Mouse (Mus musculus): ENCODE results near the gene Rab5if. TPM values are rescaled to one million over a fixed set of nuclear protein-coding genes. Genes with fewer than 3 reads are reported as not detected.
A peak's percentile ranks its signal among the peaks of the same experiment; 100 is the strongest.
"Not testable (repeated sequence)": the region's sequence is repeated elsewhere in the genome, so short reads cannot be mapped to it uniquely, and the experiment has no call there.

Rab5if gene
- total RNA-seq, 4 experiments from 2014 or later = 84.3 to 97.1 (median 88.1) TPM

- no peak for DNase-seq (ENCODE audit: low spot score in 2 of 2)
These were observed 24.1 kb downstream of the Rab5if start, which contains the start of gene Sla2 for GRCm38 (mm10) chr2:156887017-156887416. TSS of gene Sla2 (minus strand) at chr2:156887192.

- DNase-seq (ENCODE audit: low spot score in 2 of 2) = no peak
These were observed 25.6 kb downstream of the Rab5if start for GRCm38 (mm10) chr2:156888490-156888889.

- DNase-seq (ENCODE audit: low spot score in 2 of 2) = no peak
These were observed 29.3 kb downstream of the Rab5if start for GRCm38 (mm10) chr2:156892240-156892639.

GRCm38 (mm10) chr2:156892821-156893220 is 29.9 kb downstream of the Rab5if start:
- DNase-seq (ENCODE audit: low spot score in 2 of 2) = no peak

- no peak for DNase-seq (ENCODE audit: low spot score in 2 of 2)
These were observed 31.8 kb downstream of the Rab5if start for GRCm38 (mm10) chr2:156894496-156895265.

- no peak for DNase-seq (ENCODE audit: low spot score in 2 of 2)
These were observed 33.5 kb downstream of the Rab5if start for GRCm38 (mm10) chr2:156896384-156896914.

- DNase-seq (ENCODE audit: low spot score in 2 of 2) = no peak
These were observed 34.1 kb downstream of the Rab5if start for GRCm38 (mm10) chr2:156897034-156897433.

- DNase-seq (ENCODE audit: low spot score in 2 of 2) = no peak
These were observed 35.4 kb downstream of the Rab5if start for GRCm38 (mm10) chr2:156898374-156898773.

- no peak for DNase-seq (ENCODE audit: low spot score in 2 of 2)
These were observed 36.3 kb downstream of the Rab5if start for GRCm38 (mm10) chr2:156899184-156899583.

- no peak for DNase-seq (ENCODE audit: low spot score in 2 of 2)
These were observed 38.4 kb downstream of the Rab5if start for GRCm38 (mm10) chr2:156901344-156901743.

- no peak for DNase-seq (ENCODE audit: low spot score in 2 of 2)
These were observed 39.0 kb downstream of the Rab5if start for GRCm38 (mm10) chr2:156901883-156902282.

- DNase-seq (ENCODE audit: low spot score in 2 of 2) = not testable (repeated sequence)
These were observed 39.5 kb downstream of the Rab5if start for GRCm38 (mm10) chr2:156902411-156902810.

- no peak for DNase-seq (ENCODE audit: low spot score in 2 of 2)
These were observed 40.4 kb downstream of the Rab5if start for GRCm38 (mm10) chr2:156903367-156903766.

GRCm38 (mm10) chr2:156904976-156905717 is 42.2 kb downstream of the Rab5if start:
- DNase-seq (ENCODE audit: low spot score in 2 of 2) = peak; percentile 17 to 46

GRCm38 (mm10) chr2:156905931-156906330 is 43.0 kb downstream of the Rab5if start:
- not testable (repeated sequence) for DNase-seq (ENCODE audit: low spot score in 2 of 2)

GRCm38 (mm10) chr2:156913191-156913590 is 50.3 kb downstream of the Rab5if start:
- no peak for DNase-seq (ENCODE audit: low spot score in 2 of 2)

- no peak for DNase-seq (ENCODE audit: low spot score in 2 of 2)
These were observed 52.6 kb downstream of the Rab5if start for GRCm38 (mm10) chr2:156915559-156915958.

GRCm38 (mm10) chr2:156916419-156917125 is 53.6 kb downstream of the Rab5if start:
- no peak for DNase-seq (ENCODE audit: low spot score in 2 of 2)

GRCm38 (mm10) chr2:156918562-156918961 is 55.6 kb downstream of the Rab5if start:
- no peak for DNase-seq (ENCODE audit: low spot score in 2 of 2)

- DNase-seq (ENCODE audit: low spot score in 2 of 2) = not testable (repeated sequence)
These were observed 56.3 kb downstream of the Rab5if start for GRCm38 (mm10) chr2:156919191-156919590.

- DNase-seq (ENCODE audit: low spot score in 2 of 2) = no peak
These were observed 56.9 kb downstream of the Rab5if start for GRCm38 (mm10) chr2:156919796-156920195.

- no peak for DNase-seq (ENCODE audit: low spot score in 2 of 2)
These were observed 60.1 kb downstream of the Rab5if start for GRCm38 (mm10) chr2:156923057-156923456.
